ENCODE assay signal across 14 mouse cellular contexts in genomic region chr14:86484247-86484646, GRCm38 (mm10).
DNase-seq lines count a peak whose midpoint lies in the region; ATAC-seq lines count a peak whose summit lies in the region.
"Had no signal": no experiment of that assay in that cellular context is flagged by ENCODE, and none has a peak within 500 bp of the region (broad histone marks: within the 10 kb centered on the region; RNA-seq: fewer than 3 reads in every experiment).

No protein-coding gene starts in this region.

- H3K4me1 ChIP-seq in kidney, embryonic 14.5 days (ENCODE audit: control insufficient read depth, insufficient read depth, low read length), result no peaks in the 10 kb centered on the region

- no peaks in the 10 kb centered on the region for H3K9me3 ChIP-seq in kidney, embryonic 14.5 days (ENCODE audit: control insufficient read depth, low read length)
- H3K9me3 ChIP-seq: hindbrain, embryonic 10.5 days; neural tube, embryonic 13.5 days had no signal

- 86% methylated on average over 5 of the region's 5 CpGs for WGBS in kidney, embryonic 14.5 days

- H3K27me3 ChIP-seq in kidney, embryonic 14.5 days (ENCODE audit: control insufficient read depth, insufficient read depth, low read length), result no peaks in the 10 kb centered on the region
- H3K27me3 ChIP-seq: neural tube, embryonic 13.5 days had no signal

- peak; percentile 20 for DNase-seq in kidney, adult 9 months
- peak; percentile 52 for DNase-seq in cerebellum, adult 11-12 months
- DNase-seq in cerebellum, postnatal 14 days, result peak; percentile 74 to 80
- peak; percentile 46 to 58 for DNase-seq in layer of hippocampus, postnatal 36 days
- no peak for DNase-seq in left cerebral cortex, postnatal 36 days (ENCODE audit: low spot score in 2 of 2)
- DNase-seq: adrenal gland, postnatal 10 days; spleen, adult 18-20 months; thymus, postnatal 4 days had no signal

- intact Hi-C loops in left cerebral cortex, postnatal 36 days (cut with DNase I), result no loop called here

- no peak overlapping the region for H3K27ac ChIP-seq in kidney, embryonic 14.5 days (ENCODE audit: low read depth, low read length)
- H3K27ac ChIP-seq: hindbrain, embryonic 10.5 days; neural tube, embryonic 13.5 days had no signal

- no peak overlapping the region for H3K9ac ChIP-seq in kidney, embryonic 14.5 days (ENCODE audit: low read depth, low read length)
- H3K9ac ChIP-seq: neural tube, embryonic 13.5 days had no signal

- no peaks in the 10 kb centered on the region for H3K36me3 ChIP-seq in kidney, embryonic 14.5 days (ENCODE audit: control insufficient read depth, insufficient read depth, low read length)
- H3K36me3 ChIP-seq: G1E; hindbrain, embryonic 10.5 days; neural tube, embryonic 13.5 days had no signal

- no peak for ATAC-seq in kidney, embryonic 14.5 days (ENCODE audit: low FRiP score, low TSS enrichment)
- ATAC-seq in megakaryocyte-erythroid progenitor cell, adult 5-6 weeks (replicated peaks; ENCODE audit: low FRiP score, low TSS enrichment, poor library complexity, severe bottlenecking), result no peak
- ATAC-seq: forebrain, embryonic 16.5 days had no signal

- H3K4me2 ChIP-seq in kidney, embryonic 14.5 days (replicated peaks; ENCODE audit: low read depth, low read length), result no peak overlapping the region
- H3K4me2 ChIP-seq: neural tube, embryonic 13.5 days had no signal

- H3K4me3 ChIP-seq in kidney, embryonic 14.5 days (ENCODE audit: low read length), result no peak overlapping the region
- H3K4me3 ChIP-seq: hindbrain, embryonic 10.5 days; neural tube, embryonic 13.5 days had no signal

Comparison
In these comparisons a context has a peak if more than half of its experiments do, and no peak if none do; other contexts are left out.
1. DNase-seq: peak in kidney, adult 9 months (single experiment), cerebellum, adult 11-12 months (single experiment), cerebellum, postnatal 14 days (2 of 2) and layer of hippocampus, postnatal 36 days (2 of 2); none in left cerebral cortex, postnatal 36 days (0 of 2).